Mouse (Mus musculus) cerebellum, adult 2 months (tissue): ENCODE data around the gene Nupr1.

ENCODE experiments used
- CTCF ChIP-seq: fragments of 200-500 bp; IDR thresholded peaks from 2 replicates; pipeline ENCODE4 v1.5.1; 2011; ENCODE audit warnings: low read depth, mild to moderate bottlenecking, control low read depth, low read length, moderate library complexity, borderline replicate concordance; ENCODE audit not compliant: insufficient read depth
- POLR2A ChIP-seq: fragments of 200-500 bp; IDR thresholded peaks from 2 replicates; pipeline ENCODE4 v1.6.1; 2011; ENCODE audit warnings: low read length, control low read depth, borderline replicate concordance; ENCODE audit not compliant: insufficient read depth

GRCm38 (mm10) chr7:126672111-126672510 is 41.5 kb upstream of the Nupr1 start:
- TF ChIP-seq CTCF (no peak), POLR2A (no peak)
